Mouse (Mus musculus): ENCODE results near the gene Gm49380.

DNA sequence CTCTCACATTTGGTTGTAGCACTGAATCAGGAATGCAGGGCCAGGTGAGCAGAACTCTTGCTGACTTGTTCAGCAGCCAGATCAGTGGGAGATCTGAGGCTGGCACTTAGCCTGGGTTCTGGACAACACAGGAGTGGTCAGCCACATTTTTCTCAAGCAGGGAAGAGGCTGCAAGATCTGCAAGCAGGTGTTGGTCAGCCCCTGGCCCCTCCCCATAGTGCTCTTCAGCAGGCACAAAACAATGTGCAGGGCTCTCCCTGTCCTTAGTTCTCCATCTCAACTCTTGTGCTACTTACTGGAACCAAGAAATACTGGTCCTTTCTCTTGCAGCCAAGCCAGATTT lies 31.4 kb upstream of the Gm49380 start:
- TF ChIP-seq EP300 (IDR thresholded peaks at IDR 0.05; ENCODE audit: insufficient read depth, low read depth, low read length) (no peak), CTCF (IDR thresholded peaks at IDR 0.05) (no peak), POLR2A (IDR thresholded peaks at IDR 0.05; ENCODE audit: insufficient read depth, low read depth, low read length) (no peak)
